Mouse (Mus musculus) 3T3-L1 (cell line): ENCODE measurements at regions not wholly inside any gene's neighbourhood (a gene's known extent, or its start where the extent isn't known, plus 50 kb on each side); places are given as distances from the start of the nearest gene placed in this dataset.

ENCODE experiments used
- DNase-seq: peaks from one replicate; pipeline ENCODE4 v3.0.0-alpha.2; 2015; ENCODE audit warnings: low read depth, low spot score

DNA sequence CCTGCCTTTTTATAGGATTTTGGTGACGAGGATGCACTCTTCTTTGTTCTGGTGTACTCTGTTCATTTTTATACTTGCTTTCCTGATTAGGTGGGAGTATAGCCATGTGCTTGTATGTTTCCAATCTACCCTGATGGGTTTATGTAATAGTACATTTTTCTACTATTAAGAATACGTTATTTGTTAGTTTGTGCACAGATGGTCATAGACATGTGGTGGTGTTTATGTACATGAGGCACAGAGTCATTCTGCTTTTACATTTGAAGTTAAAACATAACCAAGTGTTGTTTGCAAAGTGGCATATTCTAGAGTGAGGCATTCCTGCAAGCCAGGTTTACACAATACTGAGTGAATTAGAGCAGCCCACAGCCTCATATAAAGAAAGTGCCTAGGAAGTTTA lies 1597.7 kb upstream of the B3galt2 start:
- DNase-seq, result no peak

DNA sequence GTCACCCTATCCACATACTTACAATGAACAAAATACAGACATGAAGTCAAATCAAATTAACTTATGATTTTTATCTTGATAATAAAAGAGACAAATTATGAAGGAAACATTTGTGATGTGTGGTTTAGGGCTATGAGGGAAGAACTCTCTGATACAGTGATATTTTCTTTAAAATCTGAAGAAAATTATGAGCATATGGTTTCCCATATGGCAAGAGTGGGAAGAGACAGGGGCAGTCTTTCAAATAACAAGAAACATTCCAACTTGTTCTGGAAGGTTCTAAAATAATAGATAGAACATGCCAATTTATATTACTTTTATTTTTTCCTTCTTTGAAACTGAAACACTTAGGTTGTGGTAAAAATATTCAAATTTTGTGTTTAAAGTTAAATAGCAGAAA lies 1585.3 kb upstream of the B3galt2 start:
- DNase-seq, result no peak
